Mouse (Mus musculus) ES-Bruce4 (cell line): Measurements from ENCODE around the gene Car15.

Source experiments
- CTCF ChIP-seq: IDR thresholded peaks from one replicate; pipeline ENCODE4 v1.8.1; 2011; ENCODE audit warnings: low read depth, low read length
- POLR2A ChIP-seq: IDR thresholded peaks from one replicate; pipeline ENCODE4 v1.8.1; 2011; ENCODE audit warnings: low read length; ENCODE audit not compliant: insufficient read depth

DNA sequence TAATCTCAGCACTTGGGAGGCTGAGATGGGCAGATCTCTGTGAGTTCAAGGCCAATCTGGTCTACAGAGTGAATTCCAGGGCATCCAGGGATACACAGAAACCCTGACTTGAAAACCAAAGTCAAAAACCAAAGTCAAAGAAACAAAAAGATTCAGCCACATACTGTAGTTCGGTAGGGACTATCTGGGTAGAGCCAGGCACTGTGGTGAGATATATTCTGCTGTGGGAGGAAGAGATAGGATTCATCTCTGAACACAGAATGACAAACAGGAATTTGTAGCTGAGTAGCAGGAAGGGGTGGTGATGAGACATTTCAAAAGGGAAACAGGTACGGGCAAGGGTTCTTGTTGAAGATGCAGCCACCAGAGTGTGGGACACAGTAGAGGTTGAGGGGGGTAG, 9.9 kb downstream of the Car15 start:
- TF ChIP-seq CTCF, result no peak
- no peak for TF ChIP-seq POLR2A
